Mouse (Mus musculus): Measurements from ENCODE around the gene Swap70. TPM values are rescaled to one million over a fixed set of nuclear protein-coding genes. Genes with fewer than 3 reads are reported as not detected.

The Swap70 gene
- polyA plus RNA-seq (2012; rRNA removed; ENCODE audit: low replicate concordance), result 14.3 and 25.5 TPM in 2 replicates

GRCm38 (mm10) chr7:110221586-110222481 lies at the start of gene Swap70:
TSS of gene Swap70 (plus strand) at chr7:110221711.

Other genes with a start within 250 kb of the Swap70 start
- 22.3 and 22.9 TPM in 2 replicates for gene Tmem41b, start 234.8 kb upstream of the Swap70 start, polyA plus RNA-seq (2012; rRNA removed; ENCODE audit: low replicate concordance)
- 13.2 and 31.4 TPM in 2 replicates for gene Ipo7, start 203.4 kb upstream of the Swap70 start, polyA plus RNA-seq (2012; rRNA removed; ENCODE audit: low replicate concordance)
- gene Zfp143, start 160.5 kb upstream of the Swap70 start, polyA plus RNA-seq (2012; rRNA removed; ENCODE audit: low replicate concordance), result 12.8 and 14.9 TPM in 2 replicates
- gene Wee1, start 99.7 kb upstream of the Swap70 start, polyA plus RNA-seq (2012; rRNA removed; ENCODE audit: low replicate concordance), result 2.3 and 9.4 TPM in 2 replicates